Mouse (Mus musculus) G1E (cell line): ENCODE data around the gene Gm10663. TPM values are rescaled to one million over a fixed set of nuclear protein-coding genes. Genes with fewer than 3 reads are reported as not detected.

ENCODE experiments used
- ATAC-seq: 2 replicates; pipeline ENCODE4 v1.8.0; 2016; ENCODE audit warnings: mild to moderate bottlenecking; ENCODE audit not compliant: insufficient number of reproducible peaks, poor library complexity, low FRiP score, severe bottlenecking; ENCODE audit errors: extremely low read depth
- DNase-seq: peaks from one replicate; pipeline ENCODE4 v3.0.0; 2012; ENCODE audit warnings: low spot score
- H3K27me3 ChIP-seq: 2 replicates; pipeline ENCODE4 v1.6.1; 2012; ENCODE audit warnings: mild to moderate bottlenecking, low read length, inconsistent platforms; ENCODE audit not compliant: insufficient read depth
- H3K36me3 ChIP-seq: replicated peaks from 2 replicates; pipeline ENCODE3; 2012; ENCODE audit warnings: mild to moderate bottlenecking, inconsistent platforms
- H3K4me1 ChIP-seq: 2 replicates; pipeline ENCODE4 v1.6.1; 2012; ENCODE audit warnings: low read depth, low read length, inconsistent platforms, mixed read lengths; ENCODE audit not compliant: insufficient read depth
- H3K4me3 ChIP-seq: 2 replicates; pipeline ENCODE4 v1.5.1; 2012; ENCODE audit warnings: low read depth, mild to moderate bottlenecking, inconsistent platforms, low read length, moderate library complexity, mixed read lengths
- H3K9me3 ChIP-seq: replicated peaks from 2 replicates; pipeline ENCODE4 v1.6.1; 2012; ENCODE audit warnings: inconsistent platforms
- CTCF ChIP-seq: IDR thresholded peaks from 2 replicates; pipeline ENCODE4 v1.5.1; 2012; ENCODE audit warnings: low read depth, low read length, inconsistent platforms, mixed read lengths
- GATA1 ChIP-seq: IDR thresholded peaks from 2 replicates; pipeline ENCODE4 v1.6.1; 2012; ENCODE audit warnings: borderline replicate concordance, low read length, inconsistent platforms, mixed read lengths
- GATA2 ChIP-seq: IDR thresholded peaks from 2 replicates; pipeline ENCODE4 v1.6.1; 2012; ENCODE audit warnings: low read depth, low read length, inconsistent platforms, borderline replicate concordance
- POLR2AphosphoS5 ChIP-seq: IDR thresholded peaks from 2 replicates; pipeline ENCODE4 v1.6.1; 2012; ENCODE audit warnings: low read depth, low read length, inconsistent platforms; ENCODE audit not compliant: insufficient replicate concordance
- TAL1 ChIP-seq: conservative IDR thresholded peaks from 2 replicates; pipeline ENCODE4 v1.6.1; 2012; ENCODE audit warnings: low read depth, low read length, inconsistent platforms, mixed read lengths
- polyA plus RNA-seq: library from polyadenylated mRNA; stranded (reverse); fragments of >175 nt; gene quantifications from 2 replicates; pipeline ENCODE4 v1.2.3, GENCODE M21; 2012
- total RNA-seq, 2 experiments: library from RNA; stranded (forward) in 1 of 2; stranded (reverse) in 1 of 2; fragments of 200-1000 nt in 1 of 2; fragments of >200 nt in 1 of 2; fragmentation: Nextera tagmentation in 1 of 2; gene quantifications; 2 replicates each; pipeline ENCODE4 v1.2.3; 2014 to 2017

Gene Gm10663
- total and polyA plus RNA-seq, 3 experiments, result not detected

DNA sequence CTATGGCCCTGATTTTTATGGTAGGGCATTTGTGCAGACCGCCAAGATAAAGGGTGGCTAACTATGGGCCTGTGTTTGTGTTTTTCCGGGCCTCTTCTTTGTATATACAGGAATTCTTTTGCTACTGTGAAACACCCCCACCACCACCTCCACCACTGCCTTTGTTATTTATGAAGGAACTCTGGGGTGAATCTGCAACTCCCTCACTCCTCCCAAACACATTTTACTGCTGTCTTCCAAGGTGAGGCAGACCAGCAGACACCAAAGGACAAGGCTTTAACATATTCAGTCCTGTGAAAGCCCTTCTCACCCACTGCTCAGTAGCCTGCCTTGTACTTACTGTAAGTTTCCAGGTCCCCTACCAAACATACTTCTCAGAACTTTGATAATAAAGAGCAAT, 40.7 kb upstream of the Gm10663 start:
- no peaks in the 10 kb centered on the region for H3K4me1 ChIP-seq
- TF ChIP-seq POLR2AphosphoS5 (no peak), GATA2 (no peak), GATA1 (no peak), TAL1 (no peak)
- no peaks in the 10 kb centered on the region for H3K36me3 ChIP-seq
- no peak for DNase-seq
- ATAC-seq, result no peak
- H3K9me3 ChIP-seq, result no peaks in the 10 kb centered on the region
- H3K27me3 ChIP-seq, result peaks cover 11% of the 10 kb centered on the region
- H3K4me3 ChIP-seq, result no peak overlapping the region

DNA sequence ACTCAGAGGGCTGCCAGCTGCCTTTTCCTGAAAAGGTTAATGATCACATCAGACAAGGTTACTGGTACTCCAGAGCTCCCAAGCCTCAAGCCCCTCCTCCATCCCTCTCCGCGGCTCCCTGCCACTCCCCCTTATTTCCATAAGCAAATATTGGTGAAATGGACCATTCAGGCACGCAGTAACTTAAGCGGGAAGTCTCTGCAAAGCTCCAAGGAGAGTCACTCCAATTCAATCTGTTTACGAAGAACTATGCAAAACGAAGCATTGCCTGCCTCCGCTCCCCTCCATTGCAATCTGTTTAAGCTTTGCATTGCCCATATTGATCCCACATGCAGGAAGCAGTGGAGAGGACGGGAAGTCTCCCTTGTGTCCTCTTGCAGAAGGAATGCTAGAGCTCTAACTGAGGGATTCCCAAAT, 37.7 kb upstream of the Gm10663 start, which contains the start of gene Apela:
TSS of gene Apela (minus strand) at position 220 of the 417 bp plus-strand sequence.
- DNase-seq (no peak), ATAC-seq (no peak)
- peaks cover 12% of the 10 kb centered on the region for H3K27me3 ChIP-seq
- H3K36me3 ChIP-seq, result no peaks in the 10 kb centered on the region
- H3K9me3 ChIP-seq, result no peaks in the 10 kb centered on the region
- TF ChIP-seq POLR2AphosphoS5 (no peak), GATA1 (no peak), GATA2 (no peak), TAL1 (no peak), CTCF (no peak)
- H3K4me1 ChIP-seq, result no peaks in the 10 kb centered on the region; the same call in 1 of the 2 replicates
- H3K4me3 ChIP-seq, result no peak within 1 kb of the TSS

DNA sequence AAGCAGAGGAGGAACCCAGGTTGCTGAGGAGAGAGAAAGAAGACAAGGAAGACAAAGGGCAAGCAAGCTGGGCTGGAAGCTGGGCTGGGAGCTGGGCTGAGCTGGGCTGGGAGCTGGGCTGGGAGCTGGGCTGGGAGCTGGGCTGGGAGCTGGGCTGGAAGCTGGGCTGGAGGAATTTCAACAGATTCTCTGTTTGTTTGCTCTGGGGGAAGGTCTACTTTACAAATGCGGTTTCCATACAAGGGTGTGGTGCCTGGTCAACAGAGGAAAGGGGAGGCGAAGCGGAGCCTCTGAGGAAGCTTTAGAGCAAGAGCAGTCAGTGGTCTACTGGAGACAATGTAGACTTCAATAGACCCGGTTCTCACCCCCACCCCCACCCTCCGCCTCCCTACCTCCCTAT, 28.3 kb upstream of the Gm10663 start:
- Histone ChIP-seq H3K9me3 (no peaks in the 10 kb centered on the region), H3K36me3 (no peaks in the 10 kb centered on the region), H3K4me1 (no peaks in the 10 kb centered on the region), H3K27me3 (no peaks in the 10 kb centered on the region), H3K4me3 (no peak overlapping the region)
- TF ChIP-seq POLR2AphosphoS5 (no peak), TAL1 (no peak)
- DNase-seq (no peak), ATAC-seq (no peak)

DNA sequence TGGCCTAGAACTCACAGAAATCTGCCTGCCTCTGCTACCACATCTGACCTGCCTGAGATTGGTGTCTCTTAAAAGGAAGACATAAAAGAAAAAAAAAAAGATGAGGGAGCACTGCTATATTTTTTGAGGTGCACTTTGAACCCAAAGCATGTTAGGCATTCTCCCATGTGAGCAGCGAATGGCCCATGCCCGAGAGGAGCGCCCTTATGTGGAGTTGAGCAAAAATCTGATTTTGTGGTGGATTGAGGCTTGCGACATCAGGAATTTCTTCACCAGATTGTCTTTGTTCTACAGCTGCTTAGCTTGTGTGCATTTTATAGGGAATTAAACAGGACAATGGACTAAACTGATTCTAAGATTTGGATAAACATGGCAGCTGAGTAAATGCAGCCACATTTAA, 27.6 kb upstream of the Gm10663 start:
- Histone ChIP-seq H3K4me1 (no peaks in the 10 kb centered on the region), H3K4me3 (no peak overlapping the region), H3K27me3 (no peaks in the 10 kb centered on the region), H3K36me3 (no peaks in the 10 kb centered on the region), H3K9me3 (no peaks in the 10 kb centered on the region)
- no peak for ATAC-seq
- TF ChIP-seq CTCF, result no peak
- DNase-seq, result no peak

DNA sequence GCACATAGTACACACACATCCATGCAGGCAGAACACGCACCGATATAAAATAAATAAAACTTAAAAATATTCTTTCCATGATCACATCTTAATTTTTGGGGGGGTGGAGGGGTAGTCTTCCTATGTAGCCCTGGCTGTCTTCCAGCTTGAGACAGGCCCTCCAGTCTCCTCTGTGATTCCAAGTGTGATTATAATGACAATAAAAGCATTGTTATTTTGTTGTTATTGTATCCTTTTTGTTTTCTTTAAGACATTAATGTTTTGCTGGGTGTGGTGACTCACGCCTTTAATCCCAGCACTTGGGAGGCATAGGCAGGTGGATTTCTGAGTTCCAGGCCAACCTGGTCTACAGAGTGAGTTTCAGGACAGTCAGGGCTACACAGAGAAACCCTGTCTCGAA, 27.0 kb upstream of the Gm10663 start:
- H3K4me3 ChIP-seq, result no peak overlapping the region
- H3K4me1 ChIP-seq, result no peaks in the 10 kb centered on the region
- no peaks in the 10 kb centered on the region for H3K27me3 ChIP-seq
- TF ChIP-seq TAL1 (no peak), CTCF (no peak), GATA2 (no peak)
- DNase-seq (no peak), ATAC-seq (no peak)
- H3K9me3 ChIP-seq, result no peaks in the 10 kb centered on the region
- H3K36me3 ChIP-seq, result no peaks in the 10 kb centered on the region

DNA sequence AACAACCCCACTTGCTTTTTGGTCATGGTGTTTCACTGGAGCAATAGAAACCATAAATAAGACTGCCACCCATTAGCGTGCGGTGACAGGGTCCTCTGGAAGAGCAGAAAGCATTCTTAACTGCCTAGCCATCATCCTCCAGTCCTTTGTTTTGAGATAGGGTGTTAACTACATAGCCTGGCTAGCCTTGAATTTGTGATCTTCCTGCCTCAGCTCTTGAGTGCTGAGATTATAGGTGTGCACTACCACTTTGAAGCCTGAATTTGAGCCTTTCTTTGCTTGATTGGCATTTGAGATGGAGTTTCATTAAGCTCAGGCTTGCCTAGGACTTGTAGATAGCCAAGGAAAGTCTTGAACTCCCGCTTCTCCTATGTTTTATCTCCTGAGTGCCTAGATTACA, 21.3 kb upstream of the Gm10663 start:
- no peaks in the 10 kb centered on the region for H3K36me3 ChIP-seq
- peaks cover 16% of the 10 kb centered on the region; the same call in 1 of the 2 replicates for H3K27me3 ChIP-seq
- no peak for TF ChIP-seq CTCF
- no peak for TF ChIP-seq GATA1
- TF ChIP-seq TAL1, result no peak
- TF ChIP-seq POLR2AphosphoS5, result no peak
- TF ChIP-seq GATA2, result no peak
- DNase-seq, result no peak
- H3K9me3 ChIP-seq, result no peaks in the 10 kb centered on the region
- H3K4me3 ChIP-seq, result no peak overlapping the region
- no peaks in the 10 kb centered on the region for H3K4me1 ChIP-seq
- no peak for ATAC-seq

DNA sequence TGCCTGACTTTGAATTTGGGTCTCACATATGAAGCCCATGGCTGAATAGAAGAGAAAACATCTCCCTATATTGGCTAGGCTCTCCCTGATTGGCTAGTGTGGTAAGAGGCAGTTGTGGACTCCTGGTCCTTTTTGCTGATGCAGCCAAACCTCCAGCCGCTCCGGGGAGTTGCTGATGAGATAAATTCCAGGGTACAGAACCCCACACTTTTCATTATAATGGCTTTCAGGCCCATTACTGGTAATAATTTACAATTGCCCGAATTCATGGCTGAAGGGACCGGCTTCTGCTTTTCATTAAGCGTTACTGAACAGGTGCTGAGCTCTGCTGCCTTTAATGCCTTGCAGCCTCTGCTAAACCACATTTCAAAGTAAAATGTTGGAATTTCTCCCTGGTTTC, 20.9 kb upstream of the Gm10663 start:
- DNase-seq, result no peak
- H3K4me3 ChIP-seq, result no peak overlapping the region

More for the DNA sequence above, 20.9 kb upstream of the Gm10663 start:
- no peak for ATAC-seq
- Histone ChIP-seq H3K9me3 (no peaks in the 10 kb centered on the region), H3K36me3 (no peaks in the 10 kb centered on the region), H3K27me3 (peaks cover 16% of the 10 kb centered on the region; the same call in 1 of the 2 replicates), H3K4me1 (no peaks in the 10 kb centered on the region)
- no peak for TF ChIP-seq TAL1
- no peak for TF ChIP-seq GATA1
